Mouse (Mus musculus) CD4-positive, CD25-positive, alpha-beta regulatory T cell, adult 2 months (primary cell): Measurements from ENCODE around the gene Asb18.

Experiments
- DNase-seq: peaks from one replicate; pipeline ENCODE4 v3.0.0-alpha.2; 2012; ENCODE audit warnings: low read depth, low spot score

The Asb18 gene

GRCm38 (mm10) chr1:89971848-89972247 lies 42.6 kb downstream of the Asb18 start:
- no peak for DNase-seq

- DNase-seq = no peak
Observed at GRCm38 (mm10) chr1:89969714-89970110, 44.8 kb downstream of the Asb18 start.

- no peak for DNase-seq
Observed at GRCm38 (mm10) chr1:89969072-89969713, 45.3 kb downstream of the Asb18 start.

GRCm38 (mm10) chr1:89968111-89968851 lies 46.2 kb downstream of the Asb18 start:
- no peak for DNase-seq

- DNase-seq = no peak
Observed at GRCm38 (mm10) chr1:89967585-89967984, 46.9 kb downstream of the Asb18 start.

- DNase-seq = no peak
Observed at GRCm38 (mm10) chr1:89964426-89964825, 50.0 kb downstream of the Asb18 start.

- DNase-seq = no peak
Observed at GRCm38 (mm10) chr1:89963296-89963695, 51.2 kb downstream of the Asb18 start.

- DNase-seq = no peak
Observed at GRCm38 (mm10) chr1:89962092-89962491, 52.4 kb downstream of the Asb18 start.

- DNase-seq = no peak
Observed at GRCm38 (mm10) chr1:89959393-89959792, 55.1 kb downstream of the Asb18 start.

GRCm38 (mm10) chr1:89943202-89943601 lies 71.3 kb downstream of the Asb18 start:
- DNase-seq = peak; percentile 41

- no peak for DNase-seq
Observed at GRCm38 (mm10) chr1:89942395-89942976, 72.0 kb downstream of the Asb18 start.

- DNase-seq = no peak
Observed at GRCm38 (mm10) chr1:89941701-89942381, 72.6 kb downstream of the Asb18 start.

GRCm38 (mm10) chr1:89940961-89941524 lies 73.4 kb downstream of the Asb18 start:
- no peak for DNase-seq

GRCm38 (mm10) chr1:89939981-89940726 lies 74.3 kb downstream of the Asb18 start:
- DNase-seq = peak; percentile 38

- no peak for DNase-seq
Observed at GRCm38 (mm10) chr1:89939596-89939960, 74.9 kb downstream of the Asb18 start.

GRCm38 (mm10) chr1:89938884-89939595 lies 75.4 kb downstream of the Asb18 start:
- DNase-seq = no peak

GRCm38 (mm10) chr1:89935493-89936348 lies 78.7 kb downstream of the Asb18 start:
- DNase-seq = no peak

GRCm38 (mm10) chr1:89934316-89935260 lies 79.9 kb downstream of the Asb18 start:
- DNase-seq = no peak

GRCm38 (mm10) chr1:89933786-89934185 lies 80.7 kb downstream of the Asb18 start:
- no peak for DNase-seq
